Mouse (Mus musculus) midbrain, embryonic 12.5 days (tissue): ENCODE data around the gene Cfd. TPM values are rescaled to one million over a fixed set of nuclear protein-coding genes. Genes with fewer than 3 reads are reported as not detected.

Experiments
- microRNA-seq: library from miRNA; unstranded; fragments of <30 nt; microRNA quantifications from one replicate; pipeline ENCODE4, GENCODE M21; 2017
- polyA plus RNA-seq: library from polyadenylated mRNA; unstranded; fragments of >200 nt; fragmentation: Nextera tagmentation; extraction: Ambion mirVana; gene quantifications from 2 replicates; pipeline ENCODE4 v1.2.1, GENCODE M21; 2016

Cfd gene
- polyA plus RNA-seq, 1 experiment from 2014 or later, result not detected

Small RNAs within 50 kb of the gene (microRNA-seq; reads per million reads assigned to microRNA genes)
- not detected for gene Mir6910

Other genes starting within 250 kb of the Cfd start
- gene Odf3l2, start 245.1 kb upstream of the Cfd start, polyA plus RNA-seq, result not detected in 2 replicates
- 0.60 and 1.7 TPM in 2 replicates for gene Madcam1, start 226.3 kb upstream of the Cfd start, polyA plus RNA-seq
- 62.4 and 72.3 TPM in 2 replicates for gene Tpgs1, start 221.5 kb upstream of the Cfd start, polyA plus RNA-seq
- gene Cdc34, start 208.7 kb upstream of the Cfd start, polyA plus RNA-seq, result 139 and 156 TPM in 2 replicates
- 1.4 TPM in 2 replicates for gene Gzmm, start 201.8 kb upstream of the Cfd start, polyA plus RNA-seq
- 540 and 588 TPM in 2 replicates for gene Bsg, start 186.4 kb upstream of the Cfd start, polyA plus RNA-seq
- 0.18 and 0.25 TPM in 2 replicates for gene Hcn2, start 174.2 kb upstream of the Cfd start, polyA plus RNA-seq
- 45.3 and 46.3 TPM in 2 replicates for gene Polrmt, start 144.3 kb upstream of the Cfd start, polyA plus RNA-seq
- 0.48 and 0.55 TPM in 2 replicates for gene Fgf22, start 135.8 kb upstream of the Cfd start, polyA plus RNA-seq
- gene Rnf126, start 123.9 kb upstream of the Cfd start, polyA plus RNA-seq, result 98.8 and 104 TPM in 2 replicates
- 1.0 and 1.6 TPM in 2 replicates for gene Fstl3, start 113.6 kb upstream of the Cfd start, polyA plus RNA-seq
- 0.27 TPM in 1 of 2 replicates, not detected in the other for gene Prss57, start 99.9 kb upstream of the Cfd start, polyA plus RNA-seq
- 198 and 204 TPM in 2 replicates for gene Palm, start 97.3 kb upstream of the Cfd start, polyA plus RNA-seq
- gene Misp, start 69.9 kb upstream of the Cfd start, polyA plus RNA-seq, result 0.94 and 1.0 TPM in 2 replicates
- 202 TPM in 2 replicates for gene Ptbp1, start 36.4 kb upstream of the Cfd start, polyA plus RNA-seq
- 14.3 and 16.7 TPM in 2 replicates for gene Prtn3, start 16.4 kb upstream of the Cfd start, polyA plus RNA-seq
- 296 and 302 TPM in 2 replicates for gene Plppr3, start 16.2 kb upstream of the Cfd start, polyA plus RNA-seq
- not detected in 2 replicates for gene Elane, start 4.6 kb upstream of the Cfd start, polyA plus RNA-seq
- 65.4 and 68.4 TPM in 2 replicates for gene Med16, start 18.1 kb downstream of the Cfd start, polyA plus RNA-seq
- 27.9 and 34.2 TPM in 2 replicates for gene Gm26602, start 20.0 kb downstream of the Cfd start, polyA plus RNA-seq
- gene Kiss1r, start 26.1 kb downstream of the Cfd start, polyA plus RNA-seq, result 1.4 and 1.5 TPM in 2 replicates
- 157 and 167 TPM in 2 replicates for gene R3hdm4, start 30.4 kb downstream of the Cfd start, polyA plus RNA-seq
- gene Arid3a, start 36.2 kb downstream of the Cfd start, polyA plus RNA-seq, result 4.0 and 5.6 TPM in 2 replicates
- 90.4 and 97.0 TPM in 2 replicates for gene Wdr18, start 69.3 kb downstream of the Cfd start, polyA plus RNA-seq
- 0.39 and 0.54 TPM in 2 replicates for gene Grin3b, start 79.9 kb downstream of the Cfd start, polyA plus RNA-seq
- 19.3 and 20.9 TPM in 2 replicates for gene Tmem259, start 93.5 kb downstream of the Cfd start, polyA plus RNA-seq
- gene Cnn2, start 97.7 kb downstream of the Cfd start, polyA plus RNA-seq, result 109 and 168 TPM in 2 replicates
- 7.6 and 8.5 TPM in 2 replicates for gene Abca7, start 105.6 kb downstream of the Cfd start, polyA plus RNA-seq
- gene Arhgap45, start 125.8 kb downstream of the Cfd start, polyA plus RNA-seq, result 4.5 and 5.6 TPM in 2 replicates
- 172 and 173 TPM in 2 replicates for gene Polr2e, start 148.9 kb downstream of the Cfd start, polyA plus RNA-seq
- gene Gpx4, start 156.3 kb downstream of the Cfd start, polyA plus RNA-seq, result 483 and 524 TPM in 2 replicates
- gene Sbno2, start 214.7 kb downstream of the Cfd start, polyA plus RNA-seq, result 14.7 and 15.7 TPM in 2 replicates
- 16.7 and 20.3 TPM in 2 replicates for gene Stk11, start 224.9 kb downstream of the Cfd start, polyA plus RNA-seq
- 379 and 384 TPM in 2 replicates for gene Atp5d, start 247.8 kb downstream of the Cfd start, polyA plus RNA-seq
- gene Cbarp, start 250.0 kb downstream of the Cfd start, polyA plus RNA-seq, result 19.3 and 20.0 TPM in 2 replicates